Mouse (Mus musculus) lung, embryonic 16.5 days (tissue): ENCODE measurements around the gene Efnb1. TPM values are rescaled to one million over a fixed set of nuclear protein-coding genes. Genes with fewer than 3 reads are reported as not detected.
"Not testable (repeated sequence)": the region's sequence is repeated elsewhere in the genome, so short reads cannot be mapped to it uniquely, and the experiment has no call there.

Source experiments
- ATAC-seq: fragments of 200-750 bp; cut with Nextera tagmentation; 2 replicates; pipeline ENCODE4 v1.8.0; 2017; ENCODE audit warnings: low read depth, mild to moderate bottlenecking, moderate library complexity
- H3K27ac ChIP-seq: fragments of 300-500 bp; sonication (generic); 2 replicates; pipeline ENCODE4 v1.5.1; 2014; ENCODE audit warnings: mild to moderate bottlenecking, control low read depth, low read length
- H3K27me3 ChIP-seq: fragments of 300-500 bp; sonication (generic); 2 replicates; pipeline ENCODE4 v1.6.1; 2014; ENCODE audit warnings: low read depth, low read length, mixed read lengths; ENCODE audit not compliant: control insufficient read depth, insufficient read depth
- H3K36me3 ChIP-seq: fragments of 300-500 bp; sonication (generic); 2 replicates; pipeline ENCODE4 v1.6.1; 2014; ENCODE audit warnings: low read length; ENCODE audit not compliant: control insufficient read depth, insufficient read depth
- H3K4me1 ChIP-seq: fragments of 300-500 bp; sonication (generic); replicated peaks from 2 replicates; pipeline ENCODE4 v1.6.1; 2014; ENCODE audit warnings: low read length, mixed read lengths; ENCODE audit not compliant: control insufficient read depth, insufficient read depth
- H3K4me2 ChIP-seq: fragments of 300-500 bp; sonication (generic); 2 replicates; pipeline ENCODE4 v1.6.1; 2014; ENCODE audit warnings: low read depth, low read length, control low read depth
- H3K4me3 ChIP-seq: fragments of 300-500 bp; sonication (generic); 2 replicates; pipeline ENCODE4 v1.5.1; 2014; ENCODE audit warnings: mild to moderate bottlenecking, low read length, control low read depth
- H3K9ac ChIP-seq: fragments of 300-500 bp; sonication (generic); 2 replicates; pipeline ENCODE4 v1.6.1; 2014; ENCODE audit warnings: low read length, control low read depth
- H3K9me3 ChIP-seq: fragments of 300-500 bp; sonication (generic); 2 replicates; pipeline ENCODE4 v1.6.1; 2016; ENCODE audit warnings: low read length; ENCODE audit not compliant: control insufficient read depth
- WGBS: fragments of 180-500 bp; shearing (Covaris S2); extraction: QIAGEN DNeasy Blood & Tissue Kit; methylation state at CpG from one replicate; pipeline ENCODE4 v1.1.7; 2014; 5-methylcytosine and 5-hydroxymethylcytosine counted together
- polyA plus RNA-seq: library from polyadenylated mRNA; unstranded; fragments of >200 nt; fragmentation: Nextera tagmentation; extraction: Ambion mirVana; gene quantifications from 2 replicates; pipeline ENCODE4 v1.2.1, GENCODE M21; 2015

The Efnb1 gene
- polyA plus RNA-seq, result 29.8 and 31.6 TPM in 2 replicates

GRCm38 (mm10) chrX:99135523-99136258 lies at the start of gene Efnb1:
Efnb1 (plus strand) TSS chrX:99136130.
- H3K27ac ChIP-seq, result peak within 1 kb of the TSS; percentile 91
- H3K9ac ChIP-seq, result peak within 1 kb of the TSS; percentile 89
- H3K9me3 ChIP-seq, result no peaks in the 10 kb centered on the region
- no peaks in the 10 kb centered on the region for H3K27me3 ChIP-seq
- peak within 1 kb of the TSS; percentile 67 for H3K4me2 ChIP-seq
- H3K36me3 ChIP-seq, result no peaks in the 10 kb centered on the region
- peak within 1 kb of the TSS; percentile 54 for H3K4me3 ChIP-seq
- H3K4me1 ChIP-seq, result peaks cover 11% of the 10 kb centered on the region
- ATAC-seq, result peak; percentile 93
- 21% methylated on average over 35 of the region's 35 CpGs for WGBS

- 60% methylated on average over 2 of the region's 2 CpGs for WGBS
Observed at GRCm38 (mm10) chrX:99092704-99093103, 43.2 kb upstream of the Efnb1 start.

GRCm38 (mm10) chrX:99111088-99111724 lies 24.7 kb upstream of the Efnb1 start:
- H3K4me2 ChIP-seq, H3K27me3 ChIP-seq, H3K9ac ChIP-seq, H3K36me3 ChIP-seq, H3K27ac ChIP-seq, H3K4me3 ChIP-seq, H3K9me3 ChIP-seq, H3K4me1 ChIP-seq: not testable (repeated sequence)
- ATAC-seq, result peak; percentile 83
- 78% methylated on average over 4 of the region's 10 CpGs for WGBS

More at GRCm38 (mm10) chrX:99092704-99093103, 43.2 kb upstream of the Efnb1 start:
- no peak overlapping the region for H3K4me3 ChIP-seq
- H3K9ac ChIP-seq, result no peak overlapping the region
- H3K4me2 ChIP-seq, result no peak overlapping the region
- no peaks in the 10 kb centered on the region for H3K4me1 ChIP-seq
- H3K9me3 ChIP-seq, result no peaks in the 10 kb centered on the region
- ATAC-seq, result no peak
- no peaks in the 10 kb centered on the region for H3K36me3 ChIP-seq
- H3K27me3 ChIP-seq, result no peaks in the 10 kb centered on the region; the same call in 1 of the 2 replicates
- no peak overlapping the region for H3K27ac ChIP-seq

GRCm38 (mm10) chrX:99119510-99119909 lies 16.4 kb upstream of the Efnb1 start:
- H3K27ac ChIP-seq, result no peak overlapping the region
- no peaks in the 10 kb centered on the region for H3K36me3 ChIP-seq
- H3K4me3 ChIP-seq, result no peak overlapping the region
- no peaks in the 10 kb centered on the region for H3K9me3 ChIP-seq
- no peak overlapping the region for H3K4me2 ChIP-seq
- WGBS, result 86% methylated on average over 5 of the region's 5 CpGs
- H3K4me1 ChIP-seq, result no peaks in the 10 kb centered on the region
- no peak overlapping the region for H3K9ac ChIP-seq
- ATAC-seq, result no peak
- peaks cover 2% of the 10 kb centered on the region; the same call in 1 of the 2 replicates for H3K27me3 ChIP-seq

- ATAC-seq, result no peak
- Histone ChIP-seq H3K36me3 (no peaks in the 10 kb centered on the region), H3K9me3 (no peaks in the 10 kb centered on the region), H3K9ac (no peak overlapping the region), H3K4me2 (no peak overlapping the region), H3K4me3 (no peak overlapping the region), H3K27ac (no peak overlapping the region), H3K27me3 (no peaks in the 10 kb centered on the region), H3K4me1 (no peaks in the 10 kb centered on the region)
- 31% methylated on average over 3 of the region's 3 CpGs for WGBS
Observed at GRCm38 (mm10) chrX:99130059-99130458, 5.9 kb upstream of the Efnb1 start.

- no peak for ATAC-seq
- Histone ChIP-seq H3K36me3 (no peaks in the 10 kb centered on the region), H3K4me2 (no peak overlapping the region), H3K9me3 (no peaks in the 10 kb centered on the region), H3K4me3 (no peak overlapping the region), H3K4me1 (no peaks in the 10 kb centered on the region), H3K9ac (no peak overlapping the region), H3K27ac (no peak overlapping the region), H3K27me3 (no peaks in the 10 kb centered on the region)
- 76% methylated on average over 6 of the region's 6 CpGs for WGBS
Observed at GRCm38 (mm10) chrX:99132573-99132972, 3.4 kb upstream of the Efnb1 start.

GRCm38 (mm10) chrX:99134891-99135290 lies 1.0 kb upstream of the Efnb1 start:
- H3K4me2 ChIP-seq, result peak overlapping the region; percentile 64
- peak overlapping the region; percentile 54 for H3K4me3 ChIP-seq
- no peaks in the 10 kb centered on the region for H3K36me3 ChIP-seq
- no peaks in the 10 kb centered on the region for H3K27me3 ChIP-seq
- 24% methylated on average over 14 of the region's 14 CpGs for WGBS
- peak overlapping the region; percentile 59 for H3K9ac ChIP-seq
- no peaks in the 10 kb centered on the region for H3K9me3 ChIP-seq
- peak; percentile 65 for ATAC-seq
- H3K4me1 ChIP-seq, result peaks cover 3% of the 10 kb centered on the region
- peak overlapping the region; percentile 91 for H3K27ac ChIP-seq

GRCm38 (mm10) chrX:99136431-99136966 lies 569 bp downstream of the Efnb1 start:
- peak overlapping the region; percentile 89 for H3K9ac ChIP-seq
- no peaks in the 10 kb centered on the region for H3K27me3 ChIP-seq
- peak overlapping the region; percentile 54 for H3K4me3 ChIP-seq
- no peaks in the 10 kb centered on the region for H3K36me3 ChIP-seq
- H3K9me3 ChIP-seq, result no peaks in the 10 kb centered on the region
- peak overlapping the region; percentile 67 for H3K4me2 ChIP-seq
- no peak; the same call in 1 of the 2 replicates for ATAC-seq
- peak overlapping the region; percentile 91 for H3K27ac ChIP-seq
- peaks cover 15% of the 10 kb centered on the region for H3K4me1 ChIP-seq
- 20% methylated on average over 46 of the region's 53 CpGs for WGBS

GRCm38 (mm10) chrX:99137143-99137870 lies 1.4 kb downstream of the Efnb1 start:
- peak overlapping the region; percentile 91 for H3K27ac ChIP-seq
- 16% methylated on average over 27 of the region's 31 CpGs for WGBS
- peak overlapping the region; percentile 89 for H3K9ac ChIP-seq
- peak overlapping the region; percentile 54 for H3K4me3 ChIP-seq
- peaks cover 22% of the 10 kb centered on the region for H3K4me1 ChIP-seq
- ATAC-seq, result no peak
- no peaks in the 10 kb centered on the region for H3K9me3 ChIP-seq
- H3K27me3 ChIP-seq, result no peaks in the 10 kb centered on the region
- H3K4me2 ChIP-seq, result peak overlapping the region; percentile 67
- no peaks in the 10 kb centered on the region for H3K36me3 ChIP-seq
